Mouse (Mus musculus) heart, postnatal 14 days (tissue): Measurements from ENCODE around the gene Rfx2. TPM values are rescaled to one million over a fixed set of nuclear protein-coding genes. Genes with fewer than 3 reads are reported as not detected.

Experiments used
- DNase-seq, 2 experiments: peaks; one replicate each; pipeline ENCODE4 v3.0.0; 2021 to 2022
- intact Hi-C: fragments of 180-260 bp; cut with DNase I; formaldehyde crosslinking; loops from one replicate; pipeline ENCODE4 v1.15.1; 2025
- total RNA-seq, 2 experiments: library from RNA; stranded (reverse); gene quantifications; 2 replicates each; pipeline ENCODE4 v1.2.3; 2021

The Rfx2 gene
- total RNA-seq, 2 experiments from 2014 or later: 4.3 to 6.0 TPM

DNA sequence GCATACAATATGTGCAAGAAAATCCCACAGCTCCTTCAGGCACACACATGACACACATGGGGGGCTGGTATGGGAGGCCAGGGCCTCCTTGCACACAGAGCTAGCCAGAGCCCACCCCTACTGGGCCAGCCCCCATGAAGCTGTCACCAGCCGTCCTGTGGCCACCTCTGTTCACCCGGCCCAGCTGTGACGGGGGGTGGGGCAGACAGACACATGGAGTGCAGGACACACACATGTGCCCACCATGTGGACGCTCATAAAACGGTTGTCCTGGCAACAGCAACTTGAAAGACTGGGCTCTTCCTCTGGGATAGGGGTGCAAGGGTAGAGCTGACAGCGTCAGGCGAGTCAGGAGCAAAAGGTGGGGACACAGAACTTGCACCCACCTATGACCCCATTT, 71.6 kb downstream of the Rfx2 start:
- intact Hi-C loops: loop anchor here (5.0 kb wide), 1 partner anchor 72 kb away; no protein-coding TSS in a partner anchor
- no peak for DNase-seq

DNA sequence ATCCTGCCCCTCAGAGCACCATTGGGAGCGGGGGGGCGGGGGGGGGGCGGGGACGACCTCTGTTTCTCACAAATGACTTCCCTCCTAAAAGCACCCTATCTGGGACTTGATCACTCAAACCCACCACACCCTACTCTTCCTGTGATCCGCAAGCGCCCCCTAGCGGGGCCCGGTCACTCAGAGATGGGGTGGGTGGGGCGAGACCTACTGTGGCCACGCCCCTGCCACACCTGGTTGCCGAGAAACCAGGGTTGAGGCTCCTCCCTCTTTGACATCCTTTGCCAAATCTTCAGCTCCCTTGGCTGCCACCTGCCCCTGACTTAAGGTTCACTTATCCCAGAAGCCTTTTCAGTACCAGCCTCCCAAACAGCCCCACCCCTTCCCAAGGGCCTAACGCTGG, 72.7 kb downstream of the Rfx2 start:
- intact Hi-C loops: loop anchor here (5.0 kb wide), 1 partner anchor 71 kb away; no protein-coding TSS in a partner anchor
- peak; percentile 54 to 77 for DNase-seq

DNA sequence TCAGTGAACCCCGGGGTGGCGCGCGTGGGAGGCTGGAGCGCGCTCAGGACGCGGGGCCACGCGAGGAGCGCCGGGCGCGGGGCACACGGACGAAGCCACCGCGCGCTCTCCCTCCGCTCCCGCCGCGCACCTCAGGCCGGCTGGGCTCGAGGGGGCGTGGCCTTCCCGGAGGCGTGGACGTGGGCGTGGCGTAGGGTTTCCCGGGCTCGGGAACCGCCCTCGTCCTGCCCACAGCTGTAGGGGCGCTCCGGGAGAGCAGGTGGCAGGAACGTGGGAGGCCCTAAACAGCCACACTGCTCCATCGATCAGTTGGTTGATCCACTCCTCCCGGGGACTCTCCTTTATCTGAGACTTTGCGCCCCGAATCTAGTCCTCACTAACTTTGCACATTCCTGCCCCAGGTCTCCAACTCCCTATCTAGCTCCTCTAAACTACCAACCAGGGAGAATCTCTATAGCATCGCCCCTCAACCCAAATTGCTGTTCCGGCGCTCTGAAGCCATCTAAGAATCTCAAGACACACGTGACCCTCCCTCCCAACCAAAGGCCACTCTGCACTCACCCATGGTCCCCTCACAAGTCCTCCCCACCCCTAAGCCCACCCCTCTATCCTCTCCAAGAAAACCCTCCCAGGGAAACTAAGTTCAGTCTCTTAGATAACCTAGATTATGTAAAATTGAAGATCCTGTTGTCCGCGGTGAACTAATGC, 73.2 kb downstream of the Rfx2 start, which contains the start of gene Nrtn:
TSS of gene Nrtn (minus strand) at position 115 of the 708 bp plus-strand sequence.
- peak; percentile 85 to 91 for DNase-seq
- intact Hi-C loops: loop anchor here (2.0 to 5.0 kb wide), 2 partner anchors 39 to 70 kb away; partner anchors contain the start of gene Vmac

DNA sequence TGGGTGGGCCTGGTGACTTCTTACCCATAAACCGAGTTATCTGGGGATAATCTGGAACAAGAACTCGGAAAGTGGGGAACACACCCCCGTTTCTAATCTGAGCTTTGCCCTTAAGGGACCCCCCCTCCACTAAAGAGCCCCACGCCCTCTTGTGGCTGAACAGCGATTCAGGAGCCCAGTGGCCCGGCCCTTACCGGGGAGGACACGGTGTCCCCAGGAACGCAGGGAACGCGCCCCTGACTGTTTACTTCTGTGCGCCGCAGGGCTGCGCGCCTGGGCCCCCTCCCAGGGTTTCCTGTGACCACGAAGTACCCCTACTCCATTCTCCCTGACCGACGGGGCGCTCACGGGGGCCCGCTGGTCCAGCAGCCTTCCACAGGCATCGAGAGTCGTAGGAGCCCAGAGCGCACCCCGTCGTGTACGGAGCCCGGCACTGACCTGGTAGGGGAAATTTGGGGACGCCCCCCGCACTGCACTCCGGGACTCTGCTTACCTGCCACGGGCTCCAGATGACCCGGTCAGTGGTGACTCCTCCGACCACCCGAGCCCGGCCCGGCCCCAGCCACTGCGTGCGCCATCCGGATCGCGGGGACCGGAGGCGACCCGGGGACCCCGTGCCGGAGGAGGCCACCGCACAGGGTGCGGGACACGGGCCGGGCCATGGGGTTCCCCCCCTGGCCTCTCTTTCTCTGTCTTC, 74.0 kb downstream of the Rfx2 start:
- DNase-seq: peak; percentile 43 to 62
- intact Hi-C loops: loop anchor here (2.0 to 5.0 kb wide), 2 partner anchors 38 to 70 kb away; partner anchors contain the start of gene Vmac

DNA sequence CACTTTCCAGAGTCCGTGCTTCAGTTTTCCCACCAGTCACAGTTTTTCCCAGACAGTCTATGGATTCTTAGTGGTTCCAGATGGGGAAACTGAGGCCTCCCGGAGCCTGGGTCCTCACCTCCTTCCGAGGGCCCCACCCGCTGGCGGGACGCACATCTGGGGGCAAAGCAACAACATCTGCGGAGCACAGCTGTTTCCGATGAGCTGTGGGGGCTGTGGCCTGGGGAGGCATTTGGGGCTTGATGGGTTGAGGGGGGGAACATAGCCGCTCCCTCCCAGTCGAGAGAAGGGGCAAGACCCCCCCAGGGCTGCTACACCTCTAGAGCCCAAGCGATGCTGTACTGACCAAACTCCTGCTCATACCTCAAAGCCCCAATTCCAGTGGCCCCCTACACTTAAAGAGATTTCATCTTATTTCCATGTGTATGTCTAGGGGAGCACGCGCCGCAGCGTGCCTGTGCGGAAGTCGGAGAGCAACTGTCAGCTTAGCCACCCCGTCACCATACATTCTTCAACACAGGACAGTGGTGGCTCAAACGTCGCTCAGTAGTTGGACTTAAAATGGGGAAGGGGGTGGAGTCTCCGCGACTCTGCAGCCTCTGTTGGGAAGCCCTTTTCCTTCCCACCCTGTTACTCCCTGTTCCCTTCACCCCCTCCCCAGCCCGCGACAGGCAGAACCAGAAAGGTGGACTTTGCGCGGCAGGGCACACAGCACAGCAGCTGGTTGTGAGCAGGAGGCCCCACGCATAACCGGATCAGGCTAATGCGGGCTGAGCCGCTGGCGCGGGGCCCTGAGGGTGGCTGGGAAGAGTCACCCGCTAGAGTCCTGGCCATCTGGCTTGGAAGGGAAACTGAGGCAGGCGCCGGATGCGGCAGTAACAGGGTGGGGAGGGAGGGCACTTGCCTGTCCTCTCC, 76.3 kb downstream of the Rfx2 start:
- no peak for DNase-seq
- intact Hi-C loops: loop anchor here (5.0 kb wide), 1 partner anchor 67 kb away; no protein-coding TSS in a partner anchor

DNA sequence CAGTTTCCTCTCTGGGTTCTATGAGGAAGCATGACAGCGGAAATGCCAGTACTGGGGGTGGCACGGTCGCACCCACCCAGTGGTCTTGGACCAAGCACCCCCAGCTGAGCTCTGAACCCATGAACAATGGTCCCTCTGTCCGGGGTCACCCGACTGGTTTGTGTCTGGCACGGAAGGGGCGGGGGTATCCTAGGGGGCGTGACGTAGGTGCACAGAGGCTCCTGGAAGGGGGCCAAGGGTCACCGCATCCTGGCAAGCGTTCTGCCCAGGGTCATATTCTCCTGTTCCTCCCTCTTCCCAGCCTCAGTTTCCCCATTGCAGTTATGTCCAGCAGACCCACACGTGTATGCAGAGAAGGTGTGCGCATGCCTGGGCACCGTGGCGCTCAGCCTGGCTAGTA, 77.4 kb downstream of the Rfx2 start:
- no peak for DNase-seq
- intact Hi-C loops: no loop called here

DNA sequence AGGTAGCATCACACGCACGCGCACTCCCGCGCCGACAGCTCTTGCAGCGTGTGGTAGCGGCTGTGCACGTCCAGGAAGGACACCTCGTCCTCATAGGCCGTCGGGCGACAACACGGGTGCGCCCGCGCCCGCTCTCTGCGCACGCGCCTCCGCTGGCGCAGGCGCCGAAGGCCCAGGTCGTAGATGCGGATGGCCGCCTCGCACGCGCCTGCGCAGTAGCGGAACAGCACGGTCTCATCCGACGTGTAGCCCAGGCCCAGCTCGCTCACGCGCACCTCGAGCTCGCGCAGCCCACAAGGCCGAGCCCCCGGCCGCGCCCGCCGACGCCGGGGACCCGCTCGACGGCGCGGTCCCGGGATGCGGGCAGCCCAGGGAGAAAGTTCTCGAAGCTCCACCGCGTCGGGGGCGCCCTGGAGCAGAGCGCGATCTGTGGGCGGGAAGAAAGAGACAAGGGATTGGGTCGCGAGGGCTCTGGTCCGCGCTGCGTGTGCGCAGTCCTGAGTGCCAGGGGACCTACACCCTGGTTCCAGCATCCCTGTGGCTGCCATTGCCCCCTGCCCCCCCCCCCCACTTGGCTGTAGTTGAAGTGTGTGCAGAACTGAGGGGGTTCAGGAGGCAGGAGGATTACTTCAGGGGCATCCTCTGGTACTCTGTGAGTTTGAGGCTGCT, 79.3 kb downstream of the Rfx2 start:
- peak; percentile 49 to 58 for DNase-seq

DNA sequence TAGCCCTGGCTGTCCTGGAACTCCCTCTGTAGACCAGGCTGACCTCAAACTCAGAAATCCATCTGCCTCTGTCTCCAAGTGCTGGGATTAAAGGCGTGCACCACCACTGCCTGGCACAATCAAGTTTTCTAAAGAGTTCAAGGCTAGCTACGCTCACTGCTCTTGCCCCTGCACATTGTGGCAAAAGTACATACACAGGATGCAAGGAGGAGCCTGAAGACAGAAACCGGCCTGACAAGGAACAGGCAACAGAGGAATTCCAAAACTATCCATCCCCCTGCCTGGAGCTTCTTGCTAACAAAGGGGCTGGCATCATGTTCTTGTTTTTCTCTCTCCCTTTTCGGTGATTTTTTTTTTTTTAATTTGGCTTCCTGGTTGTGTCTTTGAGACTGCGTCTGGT, 86.6 kb downstream of the Rfx2 start:
- intact Hi-C loops: no loop called here
- no peak for DNase-seq

More for the DNA sequence above, 79.3 kb downstream of the Rfx2 start:
- intact Hi-C loops: no loop called here

DNA sequence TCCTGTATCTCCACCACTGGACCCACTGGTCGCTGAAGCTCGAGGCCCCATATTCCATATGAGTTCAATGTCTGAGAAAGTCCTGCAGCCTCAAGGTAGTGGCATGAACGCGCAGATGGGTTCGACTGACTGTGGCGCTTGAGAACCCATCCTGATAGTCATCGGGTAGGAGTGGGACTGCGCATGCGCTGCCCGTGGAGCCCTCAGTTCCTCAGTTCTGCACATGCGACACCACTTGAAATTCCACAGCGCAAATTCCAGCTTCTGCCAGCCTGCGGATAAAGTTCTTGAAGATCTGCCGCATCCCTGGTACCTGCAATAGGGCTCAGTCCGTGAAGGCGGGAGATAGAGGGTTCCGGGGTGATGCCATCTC, 90.0 kb downstream of the Rfx2 start:
- DNase-seq: no peak
- intact Hi-C loops: no loop called here

DNA sequence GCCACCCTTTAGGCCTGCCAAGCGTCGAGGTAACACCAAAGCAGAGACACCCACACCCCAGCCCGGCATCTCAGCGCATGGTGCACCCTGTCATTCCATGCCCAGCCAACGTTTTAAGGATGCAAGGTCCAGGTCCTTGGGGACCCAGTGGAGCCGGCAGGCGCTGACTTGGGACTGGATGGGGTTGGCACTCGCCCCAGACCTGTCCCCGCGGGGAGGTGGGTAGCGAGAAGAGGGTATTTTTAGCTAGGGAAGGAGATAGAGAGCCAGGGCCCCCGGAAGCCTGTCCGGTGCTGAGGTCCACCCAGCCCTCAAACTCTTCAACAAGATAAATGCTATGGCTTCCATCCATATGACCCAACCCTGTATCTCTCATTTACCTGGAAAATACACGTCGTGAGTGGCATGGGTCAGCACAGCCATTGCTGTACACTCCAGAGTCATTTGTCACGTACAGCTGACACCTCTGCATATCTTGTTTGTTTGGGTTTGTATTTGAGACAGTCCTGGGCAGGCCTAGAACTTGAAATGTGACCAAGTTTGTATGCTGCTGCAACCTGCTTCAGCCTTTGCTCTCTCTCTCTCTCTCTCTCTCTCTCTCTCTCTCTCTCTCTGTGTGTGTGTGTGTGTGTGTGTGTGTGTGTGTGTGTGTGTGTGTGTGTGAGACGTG, 90.6 kb downstream of the Rfx2 start:
- intact Hi-C loops: no loop called here
- DNase-seq: peak in 1 of 2 experiments; percentile 67

DNA sequence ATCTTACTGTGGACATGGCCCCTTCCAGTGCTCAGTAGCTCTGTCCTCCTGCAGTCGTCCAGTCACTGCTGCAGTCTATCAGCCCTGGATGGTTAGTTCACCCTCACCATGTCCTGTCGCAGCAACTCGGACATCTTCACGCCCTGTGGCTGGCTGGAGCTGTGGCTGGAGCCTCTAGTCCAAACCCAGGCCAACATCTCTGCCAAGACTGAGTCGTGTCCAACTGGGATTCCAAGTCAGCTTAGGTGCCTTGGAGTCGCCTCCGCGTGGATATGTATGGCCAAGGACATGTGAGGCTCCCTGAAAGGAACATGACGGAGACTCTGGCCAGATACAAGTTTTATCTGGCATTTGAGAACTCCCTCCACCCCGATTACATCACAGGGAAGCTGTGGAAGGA, 92.6 kb downstream of the Rfx2 start:
- intact Hi-C loops: no loop called here
- DNase-seq: no peak

DNA sequence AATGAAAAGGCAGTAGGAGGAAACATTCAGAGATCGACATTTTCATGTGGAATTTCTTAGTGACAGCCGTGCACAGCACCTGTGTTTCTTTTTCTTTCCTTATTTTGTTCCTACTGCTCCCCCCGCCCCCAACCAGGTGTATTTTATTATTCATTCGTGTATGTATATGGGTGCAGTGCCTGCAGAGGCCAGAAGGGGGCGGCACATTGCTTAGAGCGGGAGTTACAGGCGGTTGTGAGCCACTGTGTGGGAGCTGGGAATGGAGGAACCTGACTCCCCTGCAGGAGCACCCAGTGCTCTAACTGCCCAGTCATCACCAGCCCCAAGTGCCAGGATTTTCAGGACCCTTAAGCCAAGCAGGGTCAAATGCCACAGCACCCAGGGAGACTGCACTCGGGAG, 94.3 kb downstream of the Rfx2 start:
- no peak for DNase-seq
- intact Hi-C loops: no loop called here

DNA sequence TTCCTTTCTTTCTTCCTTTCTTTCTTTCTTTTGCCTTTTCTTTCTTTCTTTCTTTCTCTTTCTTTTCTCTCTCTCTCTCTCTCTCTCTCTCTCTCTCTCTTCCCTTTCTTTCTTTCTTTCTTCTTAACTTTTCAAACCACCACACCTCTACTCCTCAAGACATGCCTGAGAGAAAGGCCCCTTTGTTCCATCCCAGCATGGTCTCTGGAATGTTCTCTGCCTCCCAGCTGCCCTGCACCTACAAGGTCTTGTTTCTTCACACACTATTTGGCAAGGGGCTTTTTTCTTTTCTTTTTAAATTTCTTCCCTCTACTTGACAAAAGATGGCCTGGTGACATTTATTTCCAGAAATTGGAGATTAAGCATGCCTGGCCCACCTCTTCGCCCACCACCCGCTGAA, 101.2 kb downstream of the Rfx2 start:
- no peak for DNase-seq
- intact Hi-C loops: no loop called here

DNA sequence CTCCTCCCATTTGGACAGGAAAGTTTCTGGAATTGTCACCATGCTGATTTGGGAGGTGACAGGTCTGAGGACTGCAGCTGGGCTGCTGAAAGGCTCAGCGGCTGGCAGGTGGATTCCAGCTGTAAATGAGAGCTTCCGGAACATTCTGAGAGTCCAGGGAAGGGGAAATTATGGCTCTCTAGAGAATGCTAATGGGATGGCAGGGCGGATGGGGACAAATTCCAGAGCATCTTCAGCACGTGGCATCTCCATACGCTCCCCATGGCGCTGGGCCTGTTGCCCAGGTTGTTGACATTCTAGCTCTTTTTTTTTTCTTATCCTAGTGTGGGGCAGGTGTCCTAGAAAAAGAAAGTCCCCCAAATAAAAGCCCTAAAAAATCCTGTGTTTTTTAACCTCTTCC, 101.7 kb downstream of the Rfx2 start:
- intact Hi-C loops: no loop called here

DNA sequence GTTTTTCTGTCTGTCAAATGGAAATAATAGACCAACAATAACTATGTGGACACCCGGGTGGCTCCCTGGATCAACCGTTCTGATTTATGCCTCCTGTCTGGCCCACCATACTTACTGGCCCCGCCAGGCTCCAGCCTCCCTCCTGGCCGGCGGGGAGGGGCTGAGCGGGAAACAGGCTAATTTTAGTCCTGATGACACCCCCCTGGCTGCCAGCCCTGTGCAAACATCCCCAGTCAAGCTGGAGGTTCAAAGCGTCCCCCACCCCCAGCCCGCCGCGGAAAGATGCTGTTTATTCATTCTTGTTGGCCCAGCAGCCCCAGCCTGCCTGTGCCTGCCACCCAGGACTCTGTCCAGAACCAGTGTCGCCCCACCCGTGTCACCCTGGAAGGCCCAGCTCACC, 102.7 kb downstream of the Rfx2 start:
- DNase-seq: peak in 1 of 2 experiments; percentile 51
- intact Hi-C loops: no loop called here

More for the DNA sequence above, 101.7 kb downstream of the Rfx2 start:
- no peak for DNase-seq

DNA sequence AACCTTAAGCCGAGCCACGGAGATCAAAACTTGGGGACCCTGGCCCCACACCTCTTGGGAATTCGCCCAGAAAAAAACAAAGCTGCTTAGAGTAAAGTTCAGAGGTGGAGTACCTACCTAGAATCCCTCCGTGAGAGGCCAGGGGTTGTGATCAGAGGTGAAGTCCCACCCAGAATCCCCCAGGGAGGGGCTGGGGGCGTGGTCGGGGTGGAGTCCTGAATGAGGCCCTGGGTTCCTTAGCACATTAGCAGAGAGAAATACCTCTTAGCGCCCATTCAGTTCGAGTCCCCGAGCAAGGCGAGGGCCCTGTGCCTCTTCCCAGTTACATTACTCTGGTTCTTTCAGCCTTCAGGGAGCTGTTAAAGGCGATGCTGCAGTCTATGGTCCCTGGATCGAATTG, 103.2 kb downstream of the Rfx2 start:
- intact Hi-C loops: no loop called here
- no peak for DNase-seq

DNA sequence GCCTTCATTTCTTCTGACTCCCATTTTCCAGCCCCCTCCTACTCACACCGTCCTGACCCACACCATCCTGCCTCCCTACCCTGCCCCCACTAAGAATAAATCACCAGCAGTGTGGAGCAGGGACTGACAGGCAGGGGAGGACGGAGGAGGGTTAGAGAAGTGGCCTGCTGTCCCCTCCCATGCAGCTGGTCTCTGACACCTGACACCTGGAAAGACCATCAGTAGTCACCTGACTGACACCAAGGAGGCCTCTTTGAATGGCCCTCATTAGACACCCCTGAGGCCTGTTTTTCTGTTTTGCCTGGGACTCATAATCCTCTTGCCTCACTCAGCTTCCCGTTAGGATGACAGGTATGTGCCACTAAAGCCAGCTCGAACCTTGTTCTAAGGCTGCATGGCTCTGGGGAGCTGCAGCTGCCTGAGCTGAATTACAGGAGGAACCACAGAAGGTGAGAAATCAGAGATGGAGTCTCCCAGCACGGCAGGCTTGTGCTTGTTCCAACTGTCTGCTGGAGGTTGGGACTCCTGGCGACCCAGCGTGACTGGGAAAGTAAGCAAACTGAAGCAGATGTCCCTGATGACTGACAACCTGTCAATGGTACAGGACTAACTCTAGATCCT, 103.7 kb downstream of the Rfx2 start:
- no peak for DNase-seq
- intact Hi-C loops: no loop called here
